Mouse (Mus musculus): ENCODE measurements around the gene Cntnap5b. TPM values are rescaled to one million over a fixed set of nuclear protein-coding genes. Genes with fewer than 3 reads are reported as not detected.

Cntnap5b gene
- total RNA-seq, 2 experiments from 2014 or later: 17.0 to 17.3 TPM

- no peak for DNase-seq (ENCODE audit: low spot score in 2 of 2)
Observed at GRCm38 (mm10) chr1:100163588-100164357, 391.2 kb downstream of the Cntnap5b start.

- no peak for DNase-seq (ENCODE audit: low spot score in 2 of 2)
Observed at GRCm38 (mm10) chr1:100171566-100171965, 399.0 kb downstream of the Cntnap5b start.

DNA sequence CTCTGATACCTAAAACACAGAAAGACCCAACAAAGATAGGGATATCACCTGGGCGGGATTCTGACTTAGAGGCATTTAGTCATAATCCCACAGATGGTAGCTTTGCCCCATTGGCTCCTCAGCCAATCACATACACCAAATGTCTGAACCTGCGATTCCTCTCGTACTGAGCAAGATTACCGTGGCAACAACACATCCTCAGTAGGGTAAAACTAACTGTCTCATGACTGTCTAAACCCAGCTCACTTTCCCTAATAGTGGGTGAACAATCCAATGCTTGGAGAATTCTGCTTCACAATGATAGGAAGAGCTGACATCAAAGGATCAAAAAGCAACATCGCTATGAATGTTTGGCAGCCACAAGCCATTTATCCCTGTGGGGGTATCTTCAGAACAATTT is 407.5 kb downstream of the Cntnap5b start:
- peak; percentile 3 to 34 for DNase-seq (ENCODE audit: low spot score in 2 of 2)

GRCm38 (mm10) chr1:100231980-100232608 is 459.5 kb downstream of the Cntnap5b start:
- DNase-seq (ENCODE audit: low spot score in 2 of 2): peak; percentile 21 to 25

DNA sequence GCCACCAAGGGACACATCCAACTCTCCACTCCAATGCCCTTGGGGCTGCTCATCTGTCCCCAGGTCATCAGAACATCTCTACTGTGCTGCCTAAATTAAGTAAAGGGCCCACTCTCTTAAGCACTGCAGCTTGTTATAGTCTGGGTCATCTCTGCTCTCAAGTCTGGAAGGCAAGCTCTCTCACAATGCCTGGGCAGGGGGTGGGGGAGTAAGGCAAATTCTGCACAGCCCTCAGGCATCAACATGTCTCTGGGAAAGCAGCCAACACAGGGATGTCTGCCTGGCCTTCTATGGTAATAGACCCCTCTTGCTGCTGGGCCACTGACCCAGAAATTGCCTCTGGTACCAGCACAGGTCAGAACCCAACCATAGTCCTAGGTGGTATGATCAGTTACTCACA is 479.4 kb downstream of the Cntnap5b start:
- DNase-seq (ENCODE audit: low spot score in 2 of 2): no peak

GRCm38 (mm10) chr1:100310687-100311086 is 538.1 kb downstream of the Cntnap5b start:
- DNase-seq (ENCODE audit: low spot score in 2 of 2): no peak

DNA sequence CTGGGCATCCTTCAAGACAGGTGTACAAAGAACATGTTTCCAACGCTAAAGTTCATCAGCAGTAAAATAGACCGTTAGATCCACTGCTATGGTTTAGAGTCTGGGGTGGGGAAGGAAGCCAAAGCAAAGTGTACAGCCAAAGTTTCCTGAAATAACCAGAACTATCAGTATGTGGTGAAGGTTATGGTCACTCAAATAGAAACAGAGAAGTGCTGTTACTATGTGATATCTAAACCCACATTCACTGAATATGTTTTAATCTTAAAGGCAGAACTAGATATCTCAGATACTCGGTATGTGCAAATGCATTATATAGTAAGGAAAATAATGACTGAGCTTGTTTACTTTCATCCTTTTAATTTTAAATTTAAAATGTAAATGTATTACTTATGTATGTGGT is 558.5 kb downstream of the Cntnap5b start:
- no peak for DNase-seq (ENCODE audit: low spot score in 2 of 2)

GRCm38 (mm10) chr1:100369415-100370113 is 597.0 kb downstream of the Cntnap5b start:
- no peak for DNase-seq (ENCODE audit: low spot score in 2 of 2)

DNA sequence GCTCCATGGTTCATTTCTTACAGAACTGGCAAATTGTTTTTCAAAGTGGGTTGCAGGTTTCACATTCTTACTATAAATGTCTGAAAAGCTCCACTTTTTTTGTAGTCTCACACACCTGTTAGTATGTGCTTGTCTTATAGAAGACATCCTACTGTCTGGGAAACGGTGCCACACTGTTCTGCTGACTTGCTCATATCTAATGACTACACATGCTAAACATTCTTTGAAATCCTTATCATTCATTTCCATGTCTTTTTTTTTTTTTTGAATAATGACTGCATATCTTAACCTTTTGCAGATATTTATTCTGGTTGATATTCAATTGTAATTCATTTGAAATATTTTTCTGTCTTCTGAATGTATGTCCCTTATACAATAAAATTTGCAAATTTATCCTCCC is 613.7 kb downstream of the Cntnap5b start:
- no peak for DNase-seq (ENCODE audit: low spot score in 2 of 2)

- no peak for DNase-seq (ENCODE audit: low spot score in 2 of 2)
Observed at GRCm38 (mm10) chr1:100394034-100394433, 621.5 kb downstream of the Cntnap5b start.

DNA sequence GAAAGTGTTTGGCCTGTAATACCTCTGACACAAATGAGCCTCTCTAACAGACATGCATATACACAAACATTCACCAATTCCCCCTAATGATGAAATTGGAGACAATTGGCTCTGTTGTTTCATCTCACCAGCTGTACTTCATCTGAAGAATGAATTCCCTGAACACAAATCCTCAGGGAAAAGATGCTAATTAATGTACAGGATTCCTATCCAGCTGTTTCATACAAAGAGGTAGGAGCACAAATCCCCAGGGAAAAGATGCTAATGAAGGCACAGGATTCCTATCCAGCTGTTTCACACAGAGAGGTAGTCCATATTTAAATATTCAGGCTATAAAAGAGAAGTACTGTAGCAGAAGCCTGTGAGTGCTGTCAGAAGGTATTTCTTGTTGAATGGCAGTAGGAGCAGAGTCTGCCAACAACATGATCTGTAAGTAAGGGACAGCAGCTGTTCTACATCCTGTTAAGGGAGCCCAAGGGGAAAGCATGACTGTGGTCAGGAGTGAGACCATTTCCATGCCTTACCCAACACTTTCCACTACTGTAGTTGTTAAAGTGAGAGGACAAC is 644.2 kb downstream of the Cntnap5b start:
- DNase-seq (ENCODE audit: low spot score in 2 of 2): no peak

DNA sequence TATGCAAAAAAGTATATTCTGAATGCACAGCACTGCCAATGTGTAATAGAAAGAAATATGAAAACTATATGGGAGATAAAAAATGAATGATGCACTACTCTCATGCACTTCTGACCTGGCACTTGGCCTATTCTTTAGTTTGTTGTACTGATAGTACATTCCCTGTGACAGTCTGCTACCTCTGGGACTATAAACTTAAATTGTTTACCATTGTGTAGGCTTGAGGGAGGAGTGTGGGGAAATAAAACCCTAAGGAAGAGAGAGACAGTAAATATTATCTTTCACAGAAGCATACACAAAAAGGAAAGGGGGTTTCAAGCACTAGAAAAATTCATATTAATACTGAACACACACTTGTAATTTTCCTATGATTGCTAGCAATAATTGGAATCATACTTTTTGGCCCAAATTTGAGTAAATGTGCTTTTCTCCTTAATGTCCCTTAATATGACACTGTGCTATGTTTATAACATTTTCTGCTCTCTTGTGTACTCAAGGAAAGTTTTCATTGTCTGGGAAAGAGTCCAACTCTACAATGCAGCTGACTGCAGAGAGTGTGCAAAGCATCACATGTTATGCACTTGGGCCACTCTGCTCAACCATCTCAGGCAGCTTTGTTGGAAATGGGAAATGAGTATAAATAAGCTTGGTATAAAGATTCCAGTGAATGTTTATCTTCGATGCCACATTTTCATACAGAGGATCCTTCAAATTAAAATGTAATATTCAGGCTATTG is 657.6 kb downstream of the Cntnap5b start:
- DNase-seq (ENCODE audit: low spot score in 2 of 2): no peak

DNA sequence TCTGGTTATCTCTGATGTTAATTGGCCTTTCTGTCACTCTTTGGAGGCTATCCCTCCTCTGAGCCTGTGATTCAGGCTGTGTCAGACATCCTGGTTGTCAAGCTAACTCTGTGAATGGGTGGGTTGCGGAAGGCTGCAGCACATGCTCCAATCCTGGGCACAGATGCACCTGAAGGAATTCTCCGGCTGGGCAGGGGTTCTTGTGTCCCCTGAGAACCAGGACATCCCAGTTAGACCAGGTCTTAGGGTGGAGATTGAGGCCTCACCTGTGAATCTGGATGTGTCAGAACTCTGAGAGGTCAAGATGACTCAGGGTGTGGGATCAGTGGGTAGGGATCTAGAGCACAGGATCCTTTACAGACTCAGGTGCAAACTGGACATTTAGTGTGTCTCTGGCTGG is 691.3 kb downstream of the Cntnap5b start:
- DNase-seq (ENCODE audit: low spot score in 2 of 2): no peak

DNA sequence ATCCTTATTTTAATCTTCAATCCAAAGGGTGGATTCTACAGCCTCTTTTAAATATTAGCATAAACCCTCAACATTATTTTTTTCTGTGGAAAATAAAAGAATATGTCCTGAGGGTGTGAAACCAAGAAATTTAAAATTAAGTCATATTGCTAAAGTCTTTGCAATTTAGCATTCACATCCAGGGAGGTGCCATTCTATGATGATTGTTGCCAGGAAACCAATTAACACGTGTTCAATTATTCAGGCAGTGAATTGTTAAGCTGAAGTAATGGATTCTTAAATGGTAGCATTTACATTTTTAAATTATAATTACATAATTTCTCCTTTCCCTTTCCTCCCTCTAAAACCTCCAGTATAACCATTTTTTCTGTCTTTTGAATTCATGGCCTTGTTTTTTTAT is 692.7 kb downstream of the Cntnap5b start:
- DNase-seq (ENCODE audit: low spot score in 2 of 2): no peak

GRCm38 (mm10) chr1:100467595-100467994 is 695.0 kb downstream of the Cntnap5b start:
- no peak for DNase-seq (ENCODE audit: low spot score in 2 of 2)

DNA sequence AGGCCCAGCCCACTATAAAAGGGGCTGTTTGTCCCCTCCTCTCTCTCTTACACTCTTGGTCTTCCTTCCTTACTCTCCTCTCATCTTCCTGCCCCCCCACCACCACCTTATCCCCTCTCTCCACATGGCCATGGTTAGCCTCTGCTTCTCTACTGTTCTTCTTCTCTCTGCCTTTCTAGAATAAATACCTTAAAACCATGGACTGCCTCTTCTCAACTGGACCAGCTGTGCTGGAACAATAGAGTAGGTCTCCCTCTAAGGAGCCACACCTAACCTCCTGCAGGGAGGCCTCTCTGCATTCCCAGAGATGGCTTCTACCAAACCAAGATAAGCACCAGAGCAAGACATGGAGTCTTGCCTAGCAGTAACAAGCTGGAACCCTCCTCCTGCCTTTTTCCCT is 737.3 kb downstream of the Cntnap5b start:
- no peak for DNase-seq (ENCODE audit: low spot score in 2 of 2)

Measured in left cerebral cortex, adult 18-20 months (tissue).